Comparison of ENCODE assay signal across 7 mouse cellular contexts in the genomic region with DNA sequence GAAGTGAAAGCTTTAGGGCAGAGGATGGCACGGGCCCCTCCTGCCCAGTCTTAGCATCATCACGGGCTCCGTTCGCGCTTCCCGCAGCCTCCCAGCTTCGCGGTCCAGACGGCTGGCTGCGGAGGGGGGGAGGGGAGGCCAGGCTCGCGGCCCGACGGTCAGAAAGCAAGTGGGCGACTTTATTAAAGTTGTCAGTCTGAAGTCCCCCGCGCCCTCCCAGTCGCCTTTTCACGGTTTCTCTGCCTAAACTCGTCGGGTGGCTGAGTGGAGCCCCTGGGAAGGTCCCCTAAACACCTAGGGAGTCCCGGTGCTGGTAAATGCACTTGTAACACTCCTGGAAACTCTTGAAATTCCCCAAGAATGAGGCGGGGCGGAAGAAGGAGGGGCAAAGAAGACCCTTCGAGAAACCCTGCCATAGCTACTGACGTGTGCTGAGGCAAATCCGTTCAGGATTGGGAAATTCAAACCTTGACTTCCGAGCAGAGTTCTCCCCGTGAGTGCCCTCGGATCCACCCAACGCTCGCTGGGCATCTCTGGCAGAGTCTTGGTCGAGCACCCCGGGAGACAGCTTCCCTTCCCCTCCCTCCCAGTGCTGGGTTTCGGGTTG. TPM values are rescaled to one million over a fixed set of nuclear protein-coding genes. Genes with fewer than 3 reads are reported as not detected.
DNase-seq lines count a peak whose midpoint lies in the region; ATAC-seq and TF ChIP-seq lines count a peak whose summit lies in the region.

No protein-coding gene starts in this region.

- H3K4me2 ChIP-seq in heart, embryonic 11.5 days = peak overlapping the region; percentile 65
- peak overlapping the region; percentile 80 for H3K4me2 ChIP-seq in lung, embryonic 14.5 days
- peak overlapping the region; percentile 90 for H3K4me2 ChIP-seq in neural tube, embryonic 15.5 days

- peaks cover 70% of the 10 kb centered on the region for H3K4me1 ChIP-seq in E14TG2a.4 (replicated peaks; ENCODE audit: low read depth, low read length)
- H3K4me1 ChIP-seq in heart, embryonic 11.5 days (ENCODE audit: control insufficient read depth, insufficient read depth, low read length) = peaks cover 7% of the 10 kb centered on the region; the same call in 1 of the 2 replicates
- H3K4me1 ChIP-seq in lung, embryonic 14.5 days (ENCODE audit: insufficient read depth) = peaks cover 3% of the 10 kb centered on the region
- peaks cover 28% of the 10 kb centered on the region for H3K4me1 ChIP-seq in neural tube, embryonic 15.5 days

- H3K4me3 ChIP-seq in E14TG2a.4 (replicated peaks; ENCODE audit: low read length) = peak overlapping the region; percentile 83
- peak overlapping the region; percentile 74 for H3K4me3 ChIP-seq in heart, embryonic 11.5 days (ENCODE audit: low read depth, low read length)
- peak overlapping the region; percentile 67 for H3K4me3 ChIP-seq in lung, embryonic 14.5 days (ENCODE audit: low read depth, low read length)
- H3K4me3 ChIP-seq in neural tube, embryonic 15.5 days (replicated peaks) = peak overlapping the region; percentile 55

- peaks cover 12% of the 10 kb centered on the region for H3K36me3 ChIP-seq in E14TG2a.4 (ENCODE audit: insufficient read depth, low read length)
- H3K36me3 ChIP-seq in heart, embryonic 11.5 days (ENCODE audit: control insufficient read depth, insufficient read depth, low read length) = no peaks in the 10 kb centered on the region
- H3K36me3 ChIP-seq in lung, embryonic 14.5 days (ENCODE audit: insufficient read depth) = peaks cover 4% of the 10 kb centered on the region; the same call in 1 of the 2 replicates
- H3K36me3 ChIP-seq in neural tube, embryonic 15.5 days = no peaks in the 10 kb centered on the region

- no peaks in the 10 kb centered on the region for H3K27me3 ChIP-seq in E14TG2a.4 (ENCODE audit: insufficient read depth, low read length)
- no peaks in the 10 kb centered on the region for H3K27me3 ChIP-seq in heart, embryonic 11.5 days (ENCODE audit: control insufficient read depth, insufficient read depth, low read length)
- no peaks in the 10 kb centered on the region for H3K27me3 ChIP-seq in lung, embryonic 14.5 days (ENCODE audit: insufficient read depth, low read length)
- H3K27me3 ChIP-seq in neural tube, embryonic 15.5 days (replicated peaks) = peaks cover 15% of the 10 kb centered on the region

- WGBS in heart, embryonic 11.5 days (ENCODE audit: insufficient replicate concordance) = under 1% methylated on average over 34 of the region's 35 CpGs
- WGBS in lung, embryonic 14.5 days = under 1% methylated on average over 35 of the region's 35 CpGs
- WGBS in neural tube, embryonic 15.5 days = under 1% methylated on average over 35 of the region's 35 CpGs

- peak overlapping the region; percentile 81 for H3K9ac ChIP-seq in heart, embryonic 11.5 days (ENCODE audit: low read depth, low read length)
- H3K9ac ChIP-seq in lung, embryonic 14.5 days = peak overlapping the region; percentile 85
- peak overlapping the region; percentile 57 for H3K9ac ChIP-seq in neural tube, embryonic 15.5 days (replicated peaks)

- peak; percentile 48; the same call in 1 of the 2 replicates for ATAC-seq in heart, embryonic 11.5 days (replicated peaks; ENCODE audit: insufficient number of reproducible peaks, low FRiP score, low TSS enrichment)
- ATAC-seq in lung, embryonic 14.5 days (ENCODE audit: insufficient read depth) = peak; percentile 68
- peak; percentile 82 for ATAC-seq in neural tube, embryonic 15.5 days (ENCODE audit: low FRiP score)

- H3K27ac ChIP-seq in heart, embryonic 11.5 days (ENCODE audit: low read depth, low read length) = peak overlapping the region; percentile 74
- H3K27ac ChIP-seq in lung, embryonic 14.5 days (ENCODE audit: low read depth) = peak overlapping the region; percentile 93
- peak overlapping the region; percentile 77 for H3K27ac ChIP-seq in neural tube, embryonic 15.5 days (replicated peaks)

- TF ChIP-seq CTCF in E14TG2a.4 (conservative IDR thresholded peaks at IDR 0.05; ENCODE audit: low read length) = no peak
- no peak for TF ChIP-seq CTCF in lung, embryonic 14.5 days (IDR thresholded peaks at IDR 0.05; ENCODE audit: low read depth)

- peaks cover 8% of the 10 kb centered on the region; the same call in 1 of the 2 replicates for H3K9me3 ChIP-seq in E14TG2a.4 (ENCODE audit: low read length)
- H3K9me3 ChIP-seq in heart, embryonic 11.5 days (replicated peaks; ENCODE audit: control insufficient read depth, low read length) = no peaks in the 10 kb centered on the region
- H3K9me3 ChIP-seq in lung, embryonic 14.5 days (ENCODE audit: low read depth, low read length) = no peaks in the 10 kb centered on the region
- H3K9me3 ChIP-seq in neural tube, embryonic 15.5 days (replicated peaks) = no peaks in the 10 kb centered on the region

- peak; percentile 6 for DNase-seq in B cell, adult 2 months
- peak; percentile 82 for DNase-seq in embryo, embryonic 9.5 days (ENCODE audit: extremely low spot score)
- DNase-seq in kidney, adult 9 months = peak; percentile 45
- peak; percentile 80 for DNase-seq in lung, embryonic 14.5 days

RNA-seq across cellular contexts. Expression of gene Gja1, which starts 1.6 kb away (rescaled TPM):
- 252 and 291 TPM in 2 replicates for polyA plus RNA-seq in heart, embryonic 11.5 days (2014; fragmentation: Nextera tagmentation; extraction: Ambion mirVana)
- polyA plus RNA-seq in lung, embryonic 14.5 days (2014; fragmentation: Nextera tagmentation; extraction: Ambion mirVana) = 114 and 118 TPM in 2 replicates
- 75.2 and 80.3 TPM in 2 replicates for polyA plus RNA-seq in neural tube, embryonic 15.5 days (2015; fragmentation: Nextera tagmentation; extraction: Ambion mirVana)

Comparison
In these comparisons a context has a peak if more than half of its experiments do, and no peak if none do; other contexts are left out.
1. Peak in every context shown above with its lines: DNase-seq, ATAC-seq, H3K4me3 ChIP-seq and H3K27ac ChIP-seq.
2. DNase-seq: peak in every context shown above with its lines; median percentile 82 in embryo, embryonic 9.5 days; 80 in lung, embryonic 14.5 days; 45 in kidney, adult 9 months; 6 in B cell, adult 2 months.